Mouse (Mus musculus) granulocyte monocyte progenitor cell, adult 5-6 weeks (primary cell): ENCODE measurements around the gene Ap4s1. TPM values are rescaled to one million over a fixed set of nuclear protein-coding genes. Genes with fewer than 3 reads are reported as not detected.

ENCODE experiments used
- ATAC-seq: replicated peaks from 2 replicates; pipeline ENCODE4 v1.8.0; 2016; ENCODE audit warnings: mild to moderate bottlenecking, moderate TSS enrichment, inconsistent platforms; ENCODE audit not compliant: poor library complexity, severe bottlenecking
- total RNA-seq, 2 experiments: library from RNA; stranded (forward) in 1 of 2; stranded (reverse) in 1 of 2; fragments of 200-712, 200-1000 nt in 1 of 2; fragments of >200 nt in 1 of 2; fragmentation: Nextera tagmentation in 1 of 2; gene quantifications; 2 replicates each; pipeline ENCODE4 v1.2.3; 2014 to 2017

The Ap4s1 gene
- total RNA-seq, 2 experiments from 2014 or later, result 16.8 to 23.7 TPM

- ATAC-seq, result no peak
These were observed 10.9 kb downstream of the Ap4s1 start for GRCm38 (mm10) chr12:51701723-51702122.

- peak; percentile 96 for ATAC-seq
These were observed 13.0 kb downstream of the Ap4s1 start for GRCm38 (mm10) chr12:51703859-51704258.

GRCm38 (mm10) chr12:51704572-51704971 lies 13.7 kb downstream of the Ap4s1 start:
- no peak; the same call in 1 of the 2 replicates for ATAC-seq

- no peak for ATAC-seq
These were observed 14.9 kb downstream of the Ap4s1 start for GRCm38 (mm10) chr12:51705778-51706177.

GRCm38 (mm10) chr12:51706673-51707235 lies 15.9 kb downstream of the Ap4s1 start:
- ATAC-seq, result no peak; the same call in 1 of the 2 replicates

- ATAC-seq, result no peak
These were observed 18.3 kb downstream of the Ap4s1 start for GRCm38 (mm10) chr12:51708941-51709686.

- no peak for ATAC-seq
These were observed 18.9 kb downstream of the Ap4s1 start for GRCm38 (mm10) chr12:51709741-51710140.

- no peak for ATAC-seq
These were observed 19.3 kb downstream of the Ap4s1 start for GRCm38 (mm10) chr12:51710154-51710553.

- ATAC-seq, result no peak
These were observed 21.9 kb downstream of the Ap4s1 start for GRCm38 (mm10) chr12:51712685-51713084.

- ATAC-seq, result peak; percentile 99
These were observed 27.8 kb downstream of the Ap4s1 start for GRCm38 (mm10) chr12:51718617-51719016.

GRCm38 (mm10) chr12:51721836-51722235 lies 31.0 kb downstream of the Ap4s1 start:
- ATAC-seq, result no peak

GRCm38 (mm10) chr12:51729058-51729457 lies 38.2 kb downstream of the Ap4s1 start:
- no peak for ATAC-seq

GRCm38 (mm10) chr12:51729827-51730226 lies 39.0 kb downstream of the Ap4s1 start:
- ATAC-seq, result no peak

GRCm38 (mm10) chr12:51734605-51735211 lies 43.9 kb downstream of the Ap4s1 start:
- no peak for ATAC-seq

- no peak for ATAC-seq
These were observed 45.0 kb downstream of the Ap4s1 start for GRCm38 (mm10) chr12:51735840-51736271.

- no peak for ATAC-seq
These were observed 45.5 kb downstream of the Ap4s1 start for GRCm38 (mm10) chr12:51736381-51736780.

- ATAC-seq, result no peak
These were observed 46.0 kb downstream of the Ap4s1 start for GRCm38 (mm10) chr12:51736807-51737206.

GRCm38 (mm10) chr12:51741690-51742089 lies 50.9 kb downstream of the Ap4s1 start:
- peak; percentile 77 for ATAC-seq

GRCm38 (mm10) chr12:51744957-51745356 lies 54.1 kb downstream of the Ap4s1 start:
- ATAC-seq, result no peak

GRCm38 (mm10) chr12:51747348-51747747 lies 56.5 kb downstream of the Ap4s1 start:
- ATAC-seq, result no peak

- no peak for ATAC-seq
These were observed 65.2 kb downstream of the Ap4s1 start for GRCm38 (mm10) chr12:51755938-51756598.
